Mouse (Mus musculus) adrenal gland, postnatal 25 days (tissue): Measurements from ENCODE around the gene Ipo9. TPM values are rescaled to one million over a fixed set of nuclear protein-coding genes. Genes with fewer than 3 reads are reported as not detected.
A peak's percentile ranks its signal among the peaks of the same experiment; 100 is the strongest.

Experiments used
- DNase-seq: peaks from one replicate; pipeline ENCODE4 v3.0.0; 2021; ENCODE audit warnings: mixed read lengths
- microRNA-seq, 2 experiments: library from miRNA; unstranded; fragments of <30 nt; microRNA quantifications; one replicate each; pipeline ENCODE4 v1.2.0; 2021
- total RNA-seq: library from RNA; stranded (reverse); gene quantifications from 2 replicates; pipeline ENCODE4 v1.2.3, GENCODE M21; 2021

Ipo9 gene
- total RNA-seq, 1 experiment from 2014 or later, result 77.0 TPM

DNA sequence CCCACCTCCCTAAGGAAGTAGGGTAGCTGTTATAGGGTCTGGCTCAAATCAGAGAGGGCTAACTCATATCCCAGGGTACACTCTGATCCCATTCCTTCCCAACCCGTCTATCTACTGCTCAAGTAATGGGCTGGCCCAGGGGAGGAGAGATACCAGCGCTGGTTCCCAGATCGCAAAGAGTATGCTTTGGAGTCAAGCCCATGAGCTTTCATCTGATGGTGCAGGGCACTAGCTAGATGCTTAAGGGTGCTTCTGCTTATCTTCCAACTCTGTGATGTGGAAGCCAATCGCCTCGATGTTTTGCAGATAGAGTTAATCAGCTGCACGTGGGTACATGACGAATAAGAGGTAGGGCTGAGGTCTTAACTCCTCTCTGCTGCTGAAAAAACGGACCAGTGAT, 62.7 kb downstream of the Ipo9 start:
- no peak for DNase-seq

DNA sequence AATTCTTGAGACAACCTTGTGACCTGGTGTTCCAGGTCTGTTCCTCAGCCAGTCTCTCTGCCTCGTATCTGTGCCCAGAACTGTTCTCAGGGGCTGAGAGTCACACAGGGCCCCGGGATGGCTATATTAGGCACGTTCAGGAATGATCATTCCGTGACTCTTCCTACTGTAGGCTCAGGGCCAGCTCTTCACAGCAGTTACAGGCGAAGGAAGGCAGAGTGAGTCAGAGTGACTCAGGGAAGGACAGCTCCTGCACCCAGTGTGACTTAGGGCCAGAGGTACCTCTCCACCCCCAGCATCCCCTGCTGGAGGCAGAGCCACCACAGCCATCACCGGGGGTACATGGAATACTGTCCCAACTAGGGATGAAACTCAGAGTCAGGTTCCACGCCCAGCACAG, 63.3 kb downstream of the Ipo9 start:
- peak; percentile 53 for DNase-seq

DNA sequence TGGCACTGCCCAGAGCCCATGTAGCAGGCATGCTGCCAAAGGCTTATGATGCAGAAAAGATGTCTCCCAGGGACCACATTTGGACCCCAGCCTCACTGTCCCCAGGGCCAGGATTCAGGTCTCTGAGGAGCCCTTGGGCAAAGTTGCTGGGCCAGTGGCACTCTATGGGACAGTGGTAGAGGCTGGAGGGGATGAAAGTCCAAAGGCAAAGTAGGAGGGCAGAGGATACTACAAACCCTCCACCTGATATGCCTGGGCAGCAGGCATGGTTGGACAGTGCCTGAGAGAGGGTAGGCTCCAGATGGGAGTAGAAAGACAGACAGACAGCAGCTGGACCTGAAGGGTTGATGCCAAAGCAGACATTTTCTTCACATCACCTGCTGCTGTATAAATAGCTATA, 63.9 kb downstream of the Ipo9 start:
- no peak for DNase-seq

DNA sequence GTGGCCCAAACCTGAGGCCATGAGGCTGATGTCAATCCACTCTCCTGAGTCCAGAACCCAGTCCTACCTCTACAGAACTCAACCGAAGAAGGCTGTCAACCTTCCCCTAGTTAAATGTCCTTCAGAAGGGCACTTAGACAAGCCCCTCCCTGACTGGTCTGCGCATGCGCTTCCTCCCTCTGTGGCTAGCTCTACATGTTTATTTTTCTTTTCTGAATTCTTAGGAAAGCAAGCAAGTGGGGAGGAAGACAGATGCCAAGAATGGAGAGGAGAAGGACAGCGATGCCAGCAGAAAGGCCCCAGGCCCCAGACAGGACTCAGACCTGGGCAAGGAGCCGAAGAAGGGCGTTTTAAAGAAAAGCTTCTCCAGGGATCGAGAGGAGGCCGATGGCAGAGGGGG, 66.9 kb downstream of the Ipo9 start:
- no peak for DNase-seq

DNA sequence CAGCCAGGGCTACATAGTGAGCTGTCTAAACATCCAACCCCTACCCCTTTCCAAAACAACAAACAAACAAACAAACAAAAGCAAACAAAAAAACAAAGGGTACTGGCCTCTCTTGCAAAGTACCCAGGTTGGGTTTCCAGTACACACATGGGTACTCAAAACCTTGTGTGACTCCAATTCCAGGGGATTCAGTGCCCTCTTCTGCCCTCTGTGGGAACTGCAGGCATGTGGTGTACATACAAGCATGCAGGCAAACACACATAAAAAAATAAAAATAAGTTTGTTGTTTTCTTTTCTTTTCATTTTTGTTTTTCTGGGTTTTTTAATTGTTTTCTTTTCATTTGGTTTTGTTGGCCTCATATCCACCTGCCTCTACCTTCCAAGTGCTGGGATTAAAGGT, 68.2 kb downstream of the Ipo9 start:
- DNase-seq, result no peak

DNA sequence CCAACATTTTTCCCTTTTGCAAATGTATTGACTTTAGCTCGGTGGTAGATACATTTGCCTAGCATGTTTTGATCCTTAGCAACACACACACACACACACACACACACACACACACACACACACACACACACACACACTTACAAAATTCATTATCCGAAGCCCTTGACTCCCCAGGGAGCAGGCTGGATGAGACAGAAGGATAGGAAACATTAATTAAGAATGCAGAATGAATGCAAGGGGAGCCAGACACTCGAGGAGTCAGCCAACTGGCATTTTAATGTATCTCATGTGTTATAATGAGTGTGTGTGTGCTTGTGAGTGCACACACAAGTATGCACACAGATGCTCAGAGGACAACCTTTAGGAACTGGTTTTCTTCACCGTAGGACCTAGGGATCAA, 68.8 kb downstream of the Ipo9 start:
- no peak for DNase-seq

DNA sequence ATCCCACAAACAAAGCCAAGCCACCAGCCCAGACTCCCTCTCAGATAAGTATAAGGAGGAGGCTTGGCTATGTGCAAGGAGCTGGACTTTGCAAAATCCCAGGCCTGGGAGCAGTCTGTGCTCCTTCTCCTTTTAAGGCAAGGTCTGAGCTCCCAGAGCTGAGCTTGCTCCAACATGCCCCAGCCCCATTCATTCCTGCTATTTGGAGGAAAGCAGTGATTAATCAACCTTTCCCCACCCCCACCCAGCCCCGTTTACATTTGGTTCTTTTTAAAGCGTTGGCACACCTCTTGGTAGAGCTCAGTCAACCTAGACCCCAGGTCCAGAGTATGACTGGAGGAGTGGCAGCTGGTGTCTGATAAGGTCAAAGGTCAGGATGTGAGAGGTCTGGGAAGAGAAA, 71.2 kb downstream of the Ipo9 start:
- DNase-seq, result no peak

DNA sequence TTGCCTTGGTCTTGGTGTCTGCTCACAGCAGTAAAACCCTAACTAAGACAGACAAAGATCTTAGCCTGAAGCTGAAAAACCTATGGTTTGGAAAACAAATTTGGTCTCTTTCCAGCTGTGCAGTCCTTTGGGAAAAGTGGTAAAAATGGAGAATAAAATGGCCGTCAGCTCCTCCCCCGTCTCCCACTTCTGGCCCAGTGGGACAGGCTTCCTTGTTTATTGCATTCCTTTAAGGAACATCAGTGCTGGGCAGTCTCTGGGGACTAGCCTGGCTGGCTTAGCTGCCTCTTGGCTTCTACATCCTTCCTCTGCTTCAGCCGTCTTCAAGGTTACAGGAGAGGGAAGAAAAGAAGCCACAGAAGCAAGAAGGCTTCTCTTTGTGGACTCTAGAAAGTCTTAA, 78.3 kb downstream of the Ipo9 start:
- DNase-seq, result peak; percentile 27

DNA sequence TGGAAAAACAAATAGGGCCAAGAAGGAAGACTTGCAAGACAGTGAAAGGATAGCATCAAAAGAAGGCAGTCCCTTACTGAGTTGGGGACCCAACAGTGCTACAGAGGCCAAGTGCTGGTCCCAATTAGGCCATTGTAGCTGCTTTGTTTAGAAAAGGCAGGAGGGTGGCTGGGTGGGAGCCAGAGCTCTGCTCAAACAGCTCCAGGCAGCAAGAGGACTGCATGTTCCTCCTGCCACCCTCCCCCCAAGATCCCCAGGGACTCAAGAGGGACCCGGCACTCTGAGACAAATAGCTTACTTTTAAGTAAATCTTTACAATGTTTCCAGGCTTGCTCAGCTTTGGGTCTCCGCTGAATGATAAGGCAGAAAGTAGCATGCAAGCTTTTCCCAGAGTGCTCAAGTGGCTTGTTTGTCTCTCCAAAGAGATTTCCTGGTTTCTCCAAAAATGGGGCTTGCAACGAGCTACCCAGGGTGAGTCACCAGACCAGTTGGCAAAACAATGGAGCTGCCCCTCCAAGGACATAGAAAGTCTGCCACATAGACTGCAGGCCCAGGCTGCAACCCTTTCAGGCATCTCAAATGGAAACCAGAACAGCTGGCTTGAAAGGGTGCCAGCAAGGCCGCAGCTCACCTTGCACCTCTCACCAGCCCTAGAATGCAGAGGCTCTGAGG, 82.7 kb downstream of the Ipo9 start:
- peak; percentile 52 for DNase-seq

DNA sequence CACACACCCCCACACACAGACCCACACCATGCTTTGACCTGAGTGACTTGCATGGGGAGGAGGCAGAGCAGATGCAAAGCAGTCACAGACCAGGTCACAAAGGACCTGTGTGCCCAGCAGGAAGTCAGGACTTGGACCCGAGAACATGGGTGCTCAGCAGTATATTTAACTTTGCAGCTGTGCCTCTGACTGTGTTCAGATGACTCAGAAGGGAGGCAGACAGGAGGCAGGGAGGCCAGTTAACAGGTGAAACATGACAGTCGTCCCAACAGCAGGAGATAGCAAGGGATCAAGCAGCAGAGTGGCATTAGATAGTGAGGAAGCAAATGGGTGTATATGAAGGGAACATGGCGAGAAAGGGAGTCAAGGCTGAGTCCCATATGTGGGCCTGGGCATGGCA, 83.4 kb downstream of the Ipo9 start:
- DNase-seq, result no peak

DNA sequence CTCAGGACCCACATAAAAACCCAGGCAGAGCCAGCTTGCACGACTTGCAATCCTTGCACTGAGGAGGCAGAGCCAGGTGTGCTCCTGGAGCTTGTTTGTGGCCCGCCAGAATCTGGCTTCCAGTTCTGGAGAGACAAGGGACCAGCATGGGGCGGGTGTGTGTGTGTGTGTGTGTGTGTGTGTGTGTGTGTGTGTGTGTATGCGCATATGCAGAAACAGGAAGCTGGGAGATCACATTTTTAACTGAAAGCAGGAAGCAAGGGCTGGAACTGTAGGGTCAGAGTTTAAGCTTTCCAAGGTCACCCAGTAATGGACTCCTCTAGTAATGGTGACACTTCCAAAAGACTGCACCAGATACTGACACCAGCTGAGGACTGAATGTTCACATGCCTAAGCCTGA, 86.3 kb downstream of the Ipo9 start:
- DNase-seq, result no peak

DNA sequence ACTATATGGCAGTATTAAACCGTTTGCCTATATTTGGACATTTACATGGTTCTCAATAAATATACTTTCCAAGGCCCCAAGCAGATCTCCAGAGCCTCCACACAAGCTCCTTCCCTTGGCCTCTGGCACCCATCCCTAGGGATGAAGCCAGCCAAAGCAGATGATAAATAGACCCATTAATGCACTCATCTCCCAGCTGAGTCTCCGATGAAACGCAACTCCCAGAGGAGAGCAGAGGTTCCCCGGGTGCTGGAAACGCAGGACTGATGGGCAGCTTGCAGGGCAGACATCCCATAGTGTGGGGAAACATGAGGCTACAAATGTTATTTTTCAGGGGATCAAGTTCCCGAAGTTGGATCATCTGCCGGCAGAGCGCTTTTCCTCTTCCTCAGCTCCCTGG, 88.4 kb downstream of the Ipo9 start:
- no peak for DNase-seq

Small RNA genes within 50 kb of the gene (microRNA-seq; reads per million reads assigned to microRNA genes)
- gene Mir1231, result 0 to 0.36 reads per million in 2 experiments

Other genes starting within 250 kb of the Ipo9 start
- gene Elf3, start 171.9 kb downstream of the Ipo9 start, total RNA-seq, result 0.21 TPM in 1 of 2 replicates, not detected in the other
- 50.9 and 58.0 TPM in 2 replicates for gene Rnpep, start 146.4 kb downstream of the Ipo9 start, total RNA-seq
- gene Timm17a, start 116.7 kb downstream of the Ipo9 start, total RNA-seq, result 161 and 183 TPM in 2 replicates
- gene Lmod1, start 105.7 kb downstream of the Ipo9 start, total RNA-seq, result 1.1 and 1.6 TPM in 2 replicates
- gene Shisa4, start 55.3 kb downstream of the Ipo9 start, total RNA-seq, result 12.1 and 12.3 TPM in 2 replicates
- gene Nav1, start 176.8 kb upstream of the Ipo9 start, total RNA-seq, result 16.4 and 20.0 TPM in 2 replicates